Mouse (Mus musculus) G1E (cell line): Measurements from ENCODE around the gene Mypn. TPM values are rescaled to one million over a fixed set of nuclear protein-coding genes. Genes with fewer than 3 reads are reported as not detected.

Experiments
- ATAC-seq: 2 replicates; pipeline ENCODE4 v1.8.0; 2016; ENCODE audit warnings: mild to moderate bottlenecking; ENCODE audit not compliant: insufficient number of reproducible peaks, poor library complexity, low FRiP score, severe bottlenecking; ENCODE audit errors: extremely low read depth
- DNase-seq: peaks from one replicate; pipeline ENCODE4 v3.0.0; 2012; ENCODE audit warnings: low spot score
- H3K27me3 ChIP-seq: 2 replicates; pipeline ENCODE4 v1.6.1; 2012; ENCODE audit warnings: mild to moderate bottlenecking, low read length, inconsistent platforms; ENCODE audit not compliant: insufficient read depth
- H3K36me3 ChIP-seq: replicated peaks from 2 replicates; pipeline ENCODE3; 2012; ENCODE audit warnings: mild to moderate bottlenecking, inconsistent platforms
- H3K4me1 ChIP-seq: 2 replicates; pipeline ENCODE4 v1.6.1; 2012; ENCODE audit warnings: low read depth, low read length, inconsistent platforms, mixed read lengths; ENCODE audit not compliant: insufficient read depth
- H3K4me3 ChIP-seq: 2 replicates; pipeline ENCODE4 v1.5.1; 2012; ENCODE audit warnings: low read depth, mild to moderate bottlenecking, inconsistent platforms, low read length, moderate library complexity, mixed read lengths
- H3K9me3 ChIP-seq: replicated peaks from 2 replicates; pipeline ENCODE4 v1.6.1; 2012; ENCODE audit warnings: inconsistent platforms
- CTCF ChIP-seq: IDR thresholded peaks from 2 replicates; pipeline ENCODE4 v1.5.1; 2012; ENCODE audit warnings: low read depth, low read length, inconsistent platforms, mixed read lengths
- GATA1 ChIP-seq: IDR thresholded peaks from 2 replicates; pipeline ENCODE4 v1.6.1; 2012; ENCODE audit warnings: borderline replicate concordance, low read length, inconsistent platforms, mixed read lengths
- GATA2 ChIP-seq: IDR thresholded peaks from 2 replicates; pipeline ENCODE4 v1.6.1; 2012; ENCODE audit warnings: low read depth, low read length, inconsistent platforms, borderline replicate concordance
- POLR2AphosphoS5 ChIP-seq: IDR thresholded peaks from 2 replicates; pipeline ENCODE4 v1.6.1; 2012; ENCODE audit warnings: low read depth, low read length, inconsistent platforms; ENCODE audit not compliant: insufficient replicate concordance
- TAL1 ChIP-seq: conservative IDR thresholded peaks from 2 replicates; pipeline ENCODE4 v1.6.1; 2012; ENCODE audit warnings: low read depth, low read length, inconsistent platforms, mixed read lengths
- polyA plus RNA-seq: library from polyadenylated mRNA; stranded (reverse); fragments of >175 nt; gene quantifications from 2 replicates; pipeline ENCODE4 v1.2.3, GENCODE M21; 2012
- total RNA-seq, 2 experiments: library from RNA; stranded (forward) in 1 of 2; stranded (reverse) in 1 of 2; fragments of 200-1000 nt in 1 of 2; fragments of >200 nt in 1 of 2; fragmentation: Nextera tagmentation in 1 of 2; gene quantifications; 2 replicates each; pipeline ENCODE4 v1.2.3; 2014 to 2017

The Mypn gene
- total and polyA plus RNA-seq, 3 experiments: not detected

DNA sequence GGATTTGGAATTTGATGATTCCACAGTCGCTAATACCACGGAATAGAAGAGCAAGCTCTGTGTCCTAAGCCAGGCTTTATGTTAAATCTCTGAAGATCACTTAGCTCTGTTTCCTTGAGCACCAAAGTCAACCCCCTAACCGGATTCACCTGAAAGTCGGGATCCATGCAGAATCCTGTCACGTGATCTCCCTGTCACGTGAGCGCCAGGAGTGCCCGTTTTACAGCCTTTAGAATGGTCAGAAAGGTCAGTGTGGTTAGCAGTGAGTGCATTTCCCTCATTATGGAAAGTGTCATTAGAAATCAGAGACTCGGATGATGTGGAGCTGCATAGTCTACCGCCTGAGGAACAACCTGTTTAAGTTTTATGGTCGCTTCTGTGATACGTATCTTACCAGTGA lies 43.1 kb downstream of the Mypn start:
- no peak for ATAC-seq
- no peak for DNase-seq

DNA sequence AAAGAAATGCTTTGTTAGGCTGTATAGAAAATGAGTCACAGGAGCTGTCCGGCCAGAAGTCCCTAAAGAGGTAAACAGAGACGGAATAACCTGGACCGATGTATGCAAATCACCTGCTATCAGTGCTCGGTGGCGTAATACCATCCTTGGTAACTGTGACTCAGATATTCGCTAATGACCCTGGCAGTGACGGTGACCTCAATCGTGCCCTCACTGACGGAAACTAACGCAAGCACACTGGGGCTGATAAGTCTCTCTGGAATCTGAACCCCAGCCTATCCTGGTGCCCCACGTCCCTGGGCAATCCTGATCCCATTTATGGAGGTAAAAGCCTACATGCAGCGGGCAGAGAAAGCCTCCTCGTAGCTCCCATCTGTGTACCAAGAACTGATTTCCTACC lies 45.6 kb downstream of the Mypn start:
- no peaks in the 10 kb centered on the region for H3K4me1 ChIP-seq
- H3K36me3 ChIP-seq: no peaks in the 10 kb centered on the region
- no peaks in the 10 kb centered on the region for H3K9me3 ChIP-seq
- no peak overlapping the region for H3K4me3 ChIP-seq
- TF ChIP-seq GATA2 (no peak), GATA1 (no peak), CTCF (no peak), POLR2AphosphoS5 (no peak), TAL1 (no peak)
- ATAC-seq: no peak
- H3K27me3 ChIP-seq: no peaks in the 10 kb centered on the region
- DNase-seq: no peak

More for the DNA sequence above, 43.1 kb downstream of the Mypn start:
- Histone ChIP-seq H3K9me3 (no peaks in the 10 kb centered on the region), H3K36me3 (no peaks in the 10 kb centered on the region), H3K4me3 (no peak overlapping the region), H3K4me1 (no peaks in the 10 kb centered on the region), H3K27me3 (no peaks in the 10 kb centered on the region)
- no peak for TF ChIP-seq POLR2AphosphoS5
- no peak for TF ChIP-seq TAL1
- TF ChIP-seq GATA2: no peak
- no peak for TF ChIP-seq CTCF
- no peak for TF ChIP-seq GATA1

DNA sequence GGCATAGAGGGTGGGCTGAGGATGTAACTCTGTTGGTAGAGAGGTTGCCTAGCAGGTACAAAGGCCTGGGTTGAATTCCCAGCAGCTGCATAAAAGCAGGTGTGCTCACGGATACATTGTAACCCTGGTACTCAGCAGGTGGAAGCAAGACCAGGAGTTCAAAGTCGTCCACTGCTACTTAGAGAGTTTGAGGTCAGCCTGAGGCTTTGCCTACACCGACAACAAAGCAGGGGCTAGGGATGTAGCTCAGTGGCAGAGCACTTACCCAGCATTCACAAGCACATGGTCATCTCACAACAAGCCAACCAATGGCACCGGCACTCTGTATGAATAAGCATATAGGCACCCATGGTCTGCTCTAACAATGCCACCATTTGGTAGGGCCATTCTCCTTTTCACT lies 46.3 kb downstream of the Mypn start:
- Histone ChIP-seq H3K27me3 (no peaks in the 10 kb centered on the region), H3K4me3 (no peak overlapping the region), H3K9me3 (no peaks in the 10 kb centered on the region), H3K4me1 (no peaks in the 10 kb centered on the region), H3K36me3 (no peaks in the 10 kb centered on the region)
- TF ChIP-seq CTCF (no peak), GATA2 (no peak), POLR2AphosphoS5 (no peak), TAL1 (no peak), GATA1 (no peak)
- ATAC-seq (no peak), DNase-seq (no peak)

DNA sequence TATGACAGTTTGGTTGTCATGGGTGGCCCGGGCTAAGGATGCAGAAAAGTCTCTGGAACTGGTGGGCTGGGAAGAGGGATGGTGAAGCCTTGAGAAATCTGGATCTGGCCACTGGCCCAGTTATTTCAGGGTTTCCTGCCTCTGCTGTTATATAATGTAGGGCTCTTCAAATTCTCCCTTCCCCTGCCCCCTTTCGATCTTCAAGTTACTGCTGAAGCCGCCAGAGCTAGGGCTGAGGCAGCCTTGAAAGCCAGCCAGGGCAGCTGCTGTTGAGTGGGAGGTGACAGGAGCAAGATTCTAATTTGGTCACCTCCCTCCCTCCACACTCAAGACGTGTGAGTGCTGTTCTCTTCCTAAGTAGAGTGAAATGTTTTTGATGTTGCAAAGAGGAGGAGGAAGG lies 46.8 kb downstream of the Mypn start:
- no peak for ATAC-seq
- no peaks in the 10 kb centered on the region for H3K36me3 ChIP-seq
- H3K4me3 ChIP-seq: no peak overlapping the region
- no peaks in the 10 kb centered on the region for H3K9me3 ChIP-seq
- no peak for DNase-seq
- no peaks in the 10 kb centered on the region for H3K27me3 ChIP-seq
- no peaks in the 10 kb centered on the region for H3K4me1 ChIP-seq
- no peak for TF ChIP-seq GATA1
- TF ChIP-seq POLR2AphosphoS5: no peak
- no peak for TF ChIP-seq GATA2
- TF ChIP-seq TAL1: no peak
- no peak for TF ChIP-seq CTCF

DNA sequence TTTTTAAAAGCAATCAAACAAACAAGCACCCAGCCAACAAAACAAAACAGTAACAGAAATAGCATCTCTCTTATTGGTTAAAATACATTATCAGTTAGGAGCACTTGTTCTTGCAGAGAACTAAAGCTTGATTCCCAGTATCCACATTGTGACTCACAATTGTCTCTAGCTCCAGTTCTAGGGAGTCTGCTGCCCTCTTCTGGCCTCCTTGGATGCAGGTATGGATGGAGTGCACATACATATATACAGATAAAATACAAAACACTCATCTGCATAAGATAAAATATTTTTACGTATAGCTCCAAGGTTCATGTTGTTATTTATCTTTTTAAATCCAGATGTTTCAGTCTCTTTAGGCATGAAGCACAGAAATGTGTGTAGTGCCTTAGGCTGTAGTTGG lies 47.4 kb downstream of the Mypn start:
- no peak for DNase-seq
- Histone ChIP-seq H3K4me3 (no peak overlapping the region), H3K9me3 (no peaks in the 10 kb centered on the region), H3K27me3 (no peaks in the 10 kb centered on the region), H3K4me1 (no peaks in the 10 kb centered on the region), H3K36me3 (no peaks in the 10 kb centered on the region)
- TF ChIP-seq POLR2AphosphoS5 (no peak), CTCF (no peak), GATA2 (no peak), GATA1 (no peak), TAL1 (no peak)
- no peak for ATAC-seq

DNA sequence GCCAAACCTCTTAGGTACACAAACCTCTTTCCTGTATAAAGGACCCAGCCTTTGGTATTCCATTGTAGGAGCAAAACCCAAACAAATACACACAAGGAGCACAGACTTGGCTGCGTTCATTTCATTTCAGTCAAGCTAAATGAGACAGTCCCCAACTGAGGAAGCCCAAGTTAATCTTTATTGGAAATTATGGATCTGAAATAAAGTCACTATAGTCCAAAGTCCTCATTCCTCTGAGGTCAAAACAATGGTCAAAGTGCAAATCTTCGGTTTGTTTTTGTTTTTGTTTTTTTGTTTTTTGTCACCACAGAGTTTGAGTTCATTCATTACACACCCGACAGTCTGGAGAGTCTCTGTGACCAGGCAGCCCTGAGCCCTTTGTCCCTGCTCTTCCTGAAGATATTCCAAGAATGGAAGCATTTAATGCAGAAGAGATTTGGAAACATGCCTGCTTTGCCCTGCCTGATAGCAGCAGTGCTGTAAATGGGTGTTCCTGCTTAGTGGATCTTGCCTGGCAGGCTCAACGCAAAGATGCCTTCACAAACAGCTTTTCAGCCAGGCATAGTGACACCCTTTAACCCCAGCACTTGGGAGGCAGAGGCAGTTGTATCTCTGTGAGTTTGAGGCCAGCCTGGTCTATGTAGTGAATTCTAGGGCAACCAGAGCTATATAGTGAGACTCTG lies 47.9 kb downstream of the Mypn start:
- H3K4me1 ChIP-seq: no peaks in the 10 kb centered on the region
- H3K27me3 ChIP-seq: no peaks in the 10 kb centered on the region
- no peak for TF ChIP-seq GATA2
- no peak for TF ChIP-seq TAL1
- no peak for TF ChIP-seq CTCF
- ATAC-seq: no peak
- no peak for DNase-seq
- H3K9me3 ChIP-seq: no peaks in the 10 kb centered on the region
- H3K4me3 ChIP-seq: no peak overlapping the region
- no peaks in the 10 kb centered on the region for H3K36me3 ChIP-seq

DNA sequence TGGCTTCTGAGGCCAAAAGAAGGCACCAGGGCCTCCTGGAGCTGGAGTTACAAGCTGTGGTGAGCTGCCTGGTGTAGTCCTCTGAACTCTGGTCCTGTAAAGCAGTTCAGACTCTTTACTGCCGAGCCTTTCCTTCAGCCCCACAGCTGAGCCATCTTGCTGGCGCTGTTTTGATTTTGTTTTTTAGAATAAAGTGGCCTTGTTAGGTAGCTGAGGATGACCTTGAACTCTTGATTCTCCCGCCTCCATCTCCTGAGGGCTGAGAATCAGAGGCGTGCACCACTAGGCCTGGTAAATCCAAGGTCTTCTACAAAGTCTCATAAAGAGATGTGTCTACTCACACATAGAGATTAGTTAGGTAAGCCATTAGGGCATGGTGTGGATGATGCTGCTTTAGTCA lies 49.0 kb downstream of the Mypn start:
- no peaks in the 10 kb centered on the region for H3K27me3 ChIP-seq
- TF ChIP-seq POLR2AphosphoS5 (no peak), TAL1 (no peak), CTCF (no peak), GATA1 (no peak), GATA2 (no peak)
- no peaks in the 10 kb centered on the region for H3K36me3 ChIP-seq
- no peaks in the 10 kb centered on the region for H3K9me3 ChIP-seq
- ATAC-seq: no peak
- no peaks in the 10 kb centered on the region for H3K4me1 ChIP-seq
- DNase-seq: no peak
- H3K4me3 ChIP-seq: no peak overlapping the region
